9 mouse cellular contexts compared by ENCODE assay signal in genomic region chr2:30695771-30696456, GRCm38 (mm10).
A peak's percentile ranks its signal among the peaks of the same experiment; 100 is the strongest.
DNase-seq lines count a peak whose midpoint lies in the region; ATAC-seq and TF ChIP-seq lines count a peak whose summit lies in the region.
"Had no signal": no experiment of that assay in that cellular context is flagged by ENCODE, and none has a peak within 500 bp of the region (broad histone marks: within the 10 kb centered on the region; RNA-seq: fewer than 3 reads in every experiment).

No protein-coding gene starts in this region.

- no peak for TF ChIP-seq CTCF in left cerebral cortex, adult 2 months (IDR thresholded peaks at IDR 0.05)

- no peak for ATAC-seq in forebrain, embryonic 16.5 days
- no peak for ATAC-seq in neural tube, embryonic 13.5 days (ENCODE audit: low read depth)
- ATAC-seq in megakaryocyte progenitor cell, adult 5-6 weeks (replicated peaks; ENCODE audit: poor library complexity) = no peak

- H3K4me3 ChIP-seq in left cerebral cortex, adult 2 months = no peak overlapping the region
- no peak overlapping the region for H3K4me3 ChIP-seq in forebrain, embryonic 16.5 days (replicated peaks; ENCODE audit: low read length)
- H3K4me3 ChIP-seq in neural tube, embryonic 13.5 days = no peak overlapping the region

- H3K9me3 ChIP-seq in forebrain, embryonic 16.5 days (ENCODE audit: control insufficient read depth, low read length) = no peaks in the 10 kb centered on the region
- H3K9me3 ChIP-seq in neural tube, embryonic 13.5 days = no peaks in the 10 kb centered on the region

- no peaks in the 10 kb centered on the region for H3K36me3 ChIP-seq in forebrain, embryonic 16.5 days (ENCODE audit: control insufficient read depth, insufficient read depth)
- no peaks in the 10 kb centered on the region for H3K36me3 ChIP-seq in neural tube, embryonic 13.5 days
- H3K36me3 ChIP-seq: G1E had no signal

- H3K27me3 ChIP-seq in forebrain, embryonic 16.5 days (replicated peaks; ENCODE audit: control insufficient read depth, insufficient read depth, low read length) = no peaks in the 10 kb centered on the region
- H3K27me3 ChIP-seq in neural tube, embryonic 13.5 days = no peaks in the 10 kb centered on the region

- peak overlapping the region; percentile 72 for H3K27ac ChIP-seq in left cerebral cortex, adult 2 months
- peak overlapping the region; percentile 63 for H3K27ac ChIP-seq in forebrain, embryonic 16.5 days (ENCODE audit: low read length)
- H3K27ac ChIP-seq in neural tube, embryonic 13.5 days (replicated peaks) = peak overlapping the region; percentile 100

- intact Hi-C loops in left cerebral cortex, adult 2 months (cut with DNase I) = no loop called here

- H3K9ac ChIP-seq in forebrain, embryonic 16.5 days (replicated peaks; ENCODE audit: low read depth, low read length) = peak overlapping the region; percentile 41
- H3K9ac ChIP-seq in neural tube, embryonic 13.5 days = peak overlapping the region; percentile 43

- peaks cover 52% of the 10 kb centered on the region for H3K4me1 ChIP-seq in forebrain, embryonic 16.5 days (replicated peaks; ENCODE audit: control insufficient read depth, insufficient read depth, low read length)
- peaks cover 85% of the 10 kb centered on the region for H3K4me1 ChIP-seq in neural tube, embryonic 13.5 days (replicated peaks)

- WGBS in forebrain, embryonic 16.5 days = 75% methylated on average over 11 of the region's 11 CpGs
- 60% methylated on average over 11 of the region's 11 CpGs for WGBS in neural tube, embryonic 13.5 days

- DNase-seq in left cerebral cortex, adult 2 months (ENCODE audit: extremely low spot score in 1 of 2, low spot score in 2 of 2) = no peak
- no peak for DNase-seq in left cerebral cortex, adult 11 months (ENCODE audit: low spot score)
- DNase-seq in kidney, adult 8-10 months = peak; percentile 62 to 71
- DNase-seq in right cerebral cortex, postnatal 25 days = no peak
- no peak for DNase-seq in layer of hippocampus, postnatal 25 days (ENCODE audit: extremely low spot score in 1 of 2, low spot score in 1 of 2)

- H3K4me2 ChIP-seq in forebrain, embryonic 16.5 days (ENCODE audit: low read length) = no peak overlapping the region
- no peak overlapping the region for H3K4me2 ChIP-seq in neural tube, embryonic 13.5 days

Comparison
In these comparisons a context has a peak if more than half of its experiments do, and no peak if none do; other contexts are left out.
1. DNase-seq: peak in kidney, adult 8-10 months (2 of 2); none in left cerebral cortex, adult 2 months (0 of 2), left cerebral cortex, adult 11 months (single experiment), right cerebral cortex, postnatal 25 days (single experiment) and layer of hippocampus, postnatal 25 days (0 of 2).
2. Peak in every context shown above with its lines, with median percentiles within 50 percentile points of each other: H3K27ac ChIP-seq.